Mouse (Mus musculus): ENCODE measurements at regions not wholly inside any gene's neighbourhood (a gene's known extent, or its start where the extent isn't known, plus 50 kb on each side); places are given as distances from the start of the nearest gene placed in this dataset.

- TF ChIP-seq CTCF (conservative IDR thresholded peaks at IDR 0.05; ENCODE audit: low read length) (no peak), POU5F1 (IDR thresholded peaks at IDR 0.05; ENCODE audit: borderline replicate concordance, low read length) (no peak)
Observed at GRCm38 (mm10) chr3:50583475-50583874, 140.1 kb upstream of the Slc7a11 start.

Measured in E14TG2a.4 (cell line).